Mouse (Mus musculus) hindbrain, postnatal 0 days (tissue): ENCODE data around the gene Serpina3i. TPM values are rescaled to one million over a fixed set of nuclear protein-coding genes. Genes with fewer than 3 reads are reported as not detected.

Source experiments
- ATAC-seq: fragments of 200-750 bp; cut with Nextera tagmentation; 2 replicates; pipeline ENCODE4 v1.8.0; 2017; ENCODE audit warnings: mild to moderate bottlenecking, moderate TSS enrichment, moderate library complexity
- DNase-seq: peaks from one replicate; pipeline ENCODE4 v3.0.0-alpha.2; 2015; ENCODE audit warnings: low spot score
- H3K27ac ChIP-seq: fragments of 300-500 bp; sonication (generic); 2 replicates; pipeline ENCODE4 v1.5.1; 2014; ENCODE audit warnings: mild to moderate bottlenecking
- H3K27me3 ChIP-seq: fragments of 300-500 bp; sonication (generic); 2 replicates; pipeline ENCODE4 v1.6.1; 2014; ENCODE audit warnings: low read length, mixed read lengths; ENCODE audit not compliant: insufficient read depth
- H3K36me3 ChIP-seq: fragments of 300-500 bp; sonication (generic); 2 replicates; pipeline ENCODE4 v1.6.1; 2014; ENCODE audit warnings: low read length, mixed read lengths; ENCODE audit not compliant: insufficient read depth
- H3K4me1 ChIP-seq: fragments of 300-500 bp; sonication (generic); 2 replicates; pipeline ENCODE4 v1.6.1; 2014; ENCODE audit warnings: antibody characterized with exemption, low read length, mixed read lengths; ENCODE audit not compliant: insufficient read depth
- H3K4me2 ChIP-seq: fragments of 300-500 bp; sonication (generic); 2 replicates; pipeline ENCODE4 v1.6.1; 2014; ENCODE audit warnings: low read depth, mild to moderate bottlenecking, low read length, moderate library complexity, mixed read lengths
- H3K4me3 ChIP-seq: fragments of 300-500 bp; sonication (generic); 2 replicates; pipeline ENCODE4 v1.5.1; 2014; ENCODE audit warnings: low read length
- H3K9ac ChIP-seq: fragments of 300-500 bp; sonication (generic); replicated peaks from 2 replicates; pipeline ENCODE4 v1.6.1; 2014; ENCODE audit warnings: mild to moderate bottlenecking, low read length, moderate library complexity, mixed read lengths
- H3K9me3 ChIP-seq: fragments of 300-500 bp; sonication (generic); 2 replicates; pipeline ENCODE4 v1.6.1; 2016; ENCODE audit warnings: low read length, mixed read lengths
- CTCF ChIP-seq: IDR thresholded peaks from 2 replicates; pipeline ENCODE4 v1.5.1; 2016; ENCODE audit warnings: antibody characterized with exemption, control low read depth, low read depth
- WGBS: fragments of 180-500 bp; shearing (Covaris S2); extraction: QIAGEN DNeasy Blood & Tissue Kit; methylation state at CpG from one replicate; pipeline ENCODE4 v1.1.7; 2014; 5-methylcytosine and 5-hydroxymethylcytosine counted together
- polyA plus RNA-seq: library from polyadenylated mRNA; unstranded; fragments of >200 nt; fragmentation: Nextera tagmentation; extraction: Ambion mirVana; gene quantifications from 2 replicates; pipeline ENCODE4 v1.2.1, GENCODE M21; 2015
- total RNA-seq: library from RNA; depleted of rRNA; stranded (reverse); fragments of >200 nt; gene quantifications from 2 replicates; pipeline ENCODE4 v1.2.3, GENCODE M21; 2014

Gene Serpina3i
- total and polyA plus RNA-seq, 2 experiments from 2014 or later, result 1.6 TPM; not detected in 1

DNA sequence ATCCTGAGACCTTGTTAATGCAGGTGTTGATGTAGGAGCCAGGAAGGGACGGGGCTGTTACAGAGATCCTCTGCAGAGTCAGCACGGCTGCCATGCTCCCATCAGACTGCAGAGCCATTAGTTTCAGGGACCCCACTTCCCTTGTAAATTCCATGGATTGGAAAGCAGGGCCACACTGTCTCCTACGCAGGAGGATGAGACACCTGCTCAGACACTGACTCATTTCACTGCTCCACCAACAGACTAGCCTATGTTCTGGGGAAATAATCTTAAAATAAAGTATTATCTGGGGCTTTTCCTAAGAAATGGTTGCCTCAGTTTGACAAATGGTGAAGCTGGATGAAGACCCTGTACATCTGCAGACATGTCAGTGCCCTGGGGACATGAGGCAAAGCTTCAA lies 14.7 kb upstream of the Serpina3i start:
- TF ChIP-seq CTCF, result no peak
- DNase-seq, result no peak
- H3K27ac ChIP-seq, result no peak overlapping the region
- no peak for ATAC-seq
- no peak overlapping the region for H3K9ac ChIP-seq
- no peaks in the 10 kb centered on the region; the same call in 1 of the 2 replicates for H3K4me1 ChIP-seq
- no peaks in the 10 kb centered on the region for H3K9me3 ChIP-seq
- H3K4me3 ChIP-seq, result no peak overlapping the region
- H3K36me3 ChIP-seq, result no peaks in the 10 kb centered on the region
- no peaks in the 10 kb centered on the region for H3K27me3 ChIP-seq
- H3K4me2 ChIP-seq, result no peak overlapping the region
- WGBS, result 77% methylated on average over 3 of the region's 3 CpGs

DNA sequence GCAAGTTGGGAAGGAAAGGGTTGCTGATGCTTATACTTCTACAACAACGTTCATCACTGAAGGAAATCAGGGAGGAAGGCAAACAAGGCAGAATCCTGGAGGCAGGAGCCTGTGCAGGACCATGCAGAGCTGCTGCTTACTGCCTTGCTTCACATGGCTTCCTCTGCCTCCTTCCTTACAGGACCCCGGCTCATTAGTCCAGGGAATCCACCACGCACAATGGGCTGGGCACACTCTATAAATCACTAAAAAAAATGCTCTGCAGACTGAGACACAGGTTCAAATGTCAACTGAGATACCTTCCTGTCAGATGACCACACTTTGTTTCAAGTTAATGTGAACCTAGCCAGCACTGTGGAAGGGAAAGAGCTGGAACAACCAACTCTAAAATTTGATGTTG lies 1.9 kb upstream of the Serpina3i start:
- no peaks in the 10 kb centered on the region for H3K4me1 ChIP-seq
- H3K27me3 ChIP-seq, result no peaks in the 10 kb centered on the region
- no peaks in the 10 kb centered on the region for H3K36me3 ChIP-seq
- 60% methylated on average over 3 of the region's 3 CpGs for WGBS
- H3K4me3 ChIP-seq, result no peak overlapping the region
- H3K9ac ChIP-seq, result no peak overlapping the region
- H3K9me3 ChIP-seq, result no peaks in the 10 kb centered on the region
- ATAC-seq (no peak), DNase-seq (no peak)
- TF ChIP-seq CTCF, result no peak
- H3K4me2 ChIP-seq, result no peak overlapping the region
- H3K27ac ChIP-seq, result no peak overlapping the region

- 83% methylated on average over 3 of the region's 3 CpGs for WGBS
- no peak overlapping the region for H3K27ac ChIP-seq
- no peak overlapping the region for H3K9ac ChIP-seq
- H3K9me3 ChIP-seq, result no peaks in the 10 kb centered on the region
- H3K4me3 ChIP-seq, result no peak overlapping the region
- no peak for TF ChIP-seq CTCF
- H3K27me3 ChIP-seq, result no peaks in the 10 kb centered on the region
- no peak for ATAC-seq
- no peaks in the 10 kb centered on the region for H3K36me3 ChIP-seq
- no peaks in the 10 kb centered on the region for H3K4me1 ChIP-seq
- DNase-seq, result no peak
- H3K4me2 ChIP-seq, result no peak overlapping the region
These were observed 3.5 kb downstream of the Serpina3i start for GRCm38 (mm10) chr12:104266374-104266773.

DNA sequence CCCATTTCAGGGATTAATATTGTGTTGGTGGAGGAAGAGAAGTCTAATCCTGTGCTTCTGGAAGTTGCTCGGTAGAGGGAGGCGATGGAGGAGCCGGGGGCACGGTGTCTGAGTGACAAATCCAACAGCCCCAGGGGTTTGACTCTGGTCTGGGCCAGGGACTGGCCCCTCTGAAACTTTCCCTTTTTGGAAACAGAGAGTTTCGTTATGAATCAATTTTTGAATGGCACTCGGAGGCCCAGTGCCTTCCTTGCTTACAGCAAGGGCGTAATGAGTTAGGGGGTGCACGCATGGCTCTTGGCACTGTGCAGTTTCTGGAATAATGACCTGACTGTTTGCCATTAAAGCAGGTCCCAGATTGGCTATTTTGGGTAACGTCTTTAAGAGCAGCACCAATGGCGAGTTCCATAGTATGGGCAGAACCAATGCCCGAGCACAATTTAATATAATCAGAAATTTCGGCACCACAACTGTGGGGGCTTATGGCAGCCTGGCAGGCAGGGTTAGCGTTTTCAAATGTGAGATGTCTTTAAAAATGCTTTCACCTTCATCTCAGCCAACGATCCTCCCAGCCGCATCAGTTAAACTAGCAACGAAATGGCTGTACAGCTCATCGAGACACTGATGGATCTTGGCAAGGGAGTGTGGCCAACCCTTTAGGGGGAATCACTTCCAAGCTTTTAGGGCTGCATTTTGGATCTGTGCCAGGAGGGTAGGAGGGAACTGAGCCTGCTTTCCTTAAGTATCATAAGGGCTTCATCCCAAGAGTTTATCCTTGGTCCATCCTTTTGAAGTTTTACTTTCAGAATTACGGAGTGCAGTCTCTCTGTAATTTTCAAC lies 15.5 kb downstream of the Serpina3i start:
- Histone ChIP-seq H3K4me3 (no peak overlapping the region), H3K9ac (no peak overlapping the region), H3K27ac (no peak overlapping the region), H3K27me3 (no peaks in the 10 kb centered on the region), H3K4me1 (no peaks in the 10 kb centered on the region), H3K4me2 (no peak overlapping the region), H3K9me3 (no peaks in the 10 kb centered on the region), H3K36me3 (no peaks in the 10 kb centered on the region)
- 71% methylated on average over 18 of the region's 18 CpGs for WGBS
- no peak for TF ChIP-seq CTCF
- ATAC-seq (no peak), DNase-seq (peak; percentile 25)

DNA sequence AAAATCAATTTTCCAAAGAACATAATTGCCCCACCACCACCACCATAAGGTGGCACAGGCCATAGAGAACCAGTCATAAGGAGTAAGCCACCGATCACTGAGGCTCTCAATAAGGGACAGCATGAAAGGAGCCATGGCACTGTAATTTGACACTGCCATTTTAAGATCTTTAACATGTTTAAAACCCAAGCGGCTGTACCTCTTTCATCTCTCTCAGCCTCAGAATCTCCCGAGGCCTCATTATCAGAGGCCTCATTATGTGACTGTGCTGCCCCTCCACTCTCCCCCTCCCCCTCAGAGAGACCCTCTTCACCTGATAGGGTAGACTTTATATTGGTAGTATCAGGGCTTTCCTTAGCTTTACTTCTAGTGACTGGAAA lies 16.1 kb downstream of the Serpina3i start:
- Histone ChIP-seq H3K4me2 (no peak overlapping the region), H3K9me3 (no peaks in the 10 kb centered on the region), H3K4me3 (no peak overlapping the region), H3K4me1 (no peaks in the 10 kb centered on the region), H3K9ac (no peak overlapping the region), H3K27ac (no peak overlapping the region), H3K36me3 (no peaks in the 10 kb centered on the region), H3K27me3 (no peaks in the 10 kb centered on the region)
- no peak for DNase-seq
- TF ChIP-seq CTCF, result no peak
- 23% methylated on average over 3 of the region's 3 CpGs for WGBS
- ATAC-seq, result no peak

DNA sequence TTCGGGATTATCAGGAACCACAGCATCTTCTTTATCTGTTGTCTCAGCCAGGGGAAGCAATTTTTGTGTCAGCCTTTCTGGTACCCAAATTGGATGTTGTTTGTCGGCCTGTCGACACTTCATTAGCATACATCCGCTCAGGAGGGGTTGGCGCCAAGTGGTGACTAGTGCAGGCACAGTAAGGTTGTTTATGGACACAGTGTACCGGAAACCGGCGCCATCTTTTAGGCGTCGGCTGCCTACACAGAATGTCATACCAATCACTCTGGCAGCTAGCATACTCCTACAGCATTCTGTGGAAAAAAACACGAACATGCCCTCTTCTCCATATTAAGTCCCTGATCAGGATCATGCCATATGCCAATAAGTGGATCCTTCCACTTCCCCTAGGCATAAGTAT lies 20.5 kb downstream of the Serpina3i start:
- Histone ChIP-seq H3K4me3 (no peak overlapping the region), H3K27me3 (no peaks in the 10 kb centered on the region), H3K9me3 (no peaks in the 10 kb centered on the region), H3K9ac (no peak overlapping the region), H3K4me1 (no peaks in the 10 kb centered on the region), H3K36me3 (no peaks in the 10 kb centered on the region), H3K4me2 (no peak overlapping the region), H3K27ac (no peak overlapping the region)
- DNase-seq (no peak), ATAC-seq (no peak)
- no peak for TF ChIP-seq CTCF
- WGBS, result 93% methylated on average over 11 of the region's 11 CpGs

DNA sequence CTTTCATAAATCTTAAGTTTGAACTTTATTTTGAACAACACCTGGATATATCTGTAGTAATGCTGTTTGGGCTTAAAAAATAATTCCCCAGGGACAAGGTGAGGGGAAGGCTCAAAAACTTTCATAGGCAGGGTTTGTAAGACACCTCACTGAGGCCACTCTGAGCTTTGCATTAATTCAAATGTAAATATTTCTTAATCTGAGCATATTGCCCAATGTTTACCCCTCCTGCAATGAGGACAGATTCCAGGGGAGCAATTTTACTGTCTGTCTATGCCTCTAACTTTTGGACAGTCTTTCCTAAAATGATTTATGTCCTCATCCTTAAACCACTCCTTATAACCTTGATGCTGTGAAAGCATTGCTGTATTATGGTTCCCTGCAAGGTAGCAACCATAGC lies 25.4 kb downstream of the Serpina3i start:
- DNase-seq (no peak), ATAC-seq (no peak)
- Histone ChIP-seq H3K9me3 (no peaks in the 10 kb centered on the region), H3K4me2 (no peak overlapping the region), H3K27me3 (no peaks in the 10 kb centered on the region), H3K27ac (no peak overlapping the region), H3K9ac (no peak overlapping the region), H3K4me1 (no peaks in the 10 kb centered on the region), H3K4me3 (no peak overlapping the region), H3K36me3 (no peaks in the 10 kb centered on the region)
- TF ChIP-seq CTCF, result no peak
